Mouse (Mus musculus): ENCODE measurements around the gene Ubxn1. TPM values are rescaled to one million over a fixed set of nuclear protein-coding genes. Genes with fewer than 3 reads are reported as not detected.
"Not testable (repeated sequence)": the region's sequence is repeated elsewhere in the genome, so short reads cannot be mapped to it uniquely, and the experiment has no call there.

Ubxn1 gene
- polyA plus RNA-seq, 1 experiment from 2014 or later = 162 TPM

DNA sequence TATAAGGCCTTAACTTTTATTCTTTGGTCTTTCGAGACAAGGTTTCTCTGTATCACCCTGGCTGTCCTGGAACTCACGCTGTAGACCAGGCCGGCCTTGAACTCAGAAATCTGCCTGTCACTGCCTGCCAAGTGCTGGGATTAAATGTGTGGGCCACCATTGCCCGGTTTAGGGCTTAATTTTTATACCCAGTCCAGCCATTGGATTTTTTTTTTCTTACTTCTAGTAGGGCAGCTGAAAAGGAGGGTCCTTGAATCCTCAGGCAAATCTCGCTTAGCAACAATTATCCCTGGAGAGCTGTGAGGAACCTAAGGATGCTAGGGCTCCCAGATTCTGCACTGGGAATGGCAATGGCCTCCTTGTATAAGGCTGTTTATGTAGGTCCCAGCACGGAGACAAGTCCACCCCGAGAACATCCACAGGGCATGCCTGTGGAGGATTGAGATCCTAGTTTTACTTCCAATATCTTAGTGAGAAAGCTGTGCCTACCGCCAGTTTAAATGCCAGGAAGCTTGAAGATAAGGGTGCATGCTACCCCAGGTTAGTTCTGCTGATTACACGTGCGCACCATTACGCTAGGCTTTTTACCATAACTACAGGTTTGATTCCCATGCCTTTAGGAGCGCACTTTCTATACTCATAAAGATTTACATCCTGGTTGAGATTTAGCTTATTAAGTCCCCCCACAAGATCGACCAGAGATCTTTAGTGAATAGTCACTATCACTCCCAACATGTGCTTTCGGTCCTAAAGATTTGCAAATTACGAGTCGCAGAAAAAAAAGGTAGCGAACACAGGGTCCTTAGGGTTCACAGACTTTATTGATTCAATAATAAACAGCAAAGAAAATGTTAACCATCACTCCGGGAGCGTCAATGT is 16.5 kb downstream of the Ubxn1 start:
- H3K9me3 ChIP-seq (ENCODE audit: control insufficient read depth, low read depth, low read length) = no peaks in the 10 kb centered on the region
- peak overlapping the region; percentile 64 for H3K4me2 ChIP-seq (replicated peaks; ENCODE audit: low read depth, low read length)
- H3K27me3 ChIP-seq (ENCODE audit: control insufficient read depth, insufficient read depth, low read length) = no peaks in the 10 kb centered on the region
- peaks cover 9% of the 10 kb centered on the region for H3K36me3 ChIP-seq (ENCODE audit: control insufficient read depth, insufficient read depth, low read length)
- 0 out of 2 replicates have a peak, but pooled peaks cover 10% of the 10 kb centered on the region for H3K4me1 ChIP-seq (ENCODE audit: control insufficient read depth, insufficient read depth, low read length)
- H3K4me3 ChIP-seq (ENCODE audit: low read depth, low read length) = peak overlapping the region; percentile 59
- H3K9ac ChIP-seq (replicated peaks; ENCODE audit: low read depth, low read length) = peak overlapping the region; percentile 59
- WGBS = 13% methylated on average over 19 of the region's 19 CpGs
- peak overlapping the region; percentile 85 for H3K27ac ChIP-seq (ENCODE audit: low read length)
- ATAC-seq (ENCODE audit: insufficient number of reproducible peaks, insufficient read depth, low FRiP score, low read depth) = no peak

DNA sequence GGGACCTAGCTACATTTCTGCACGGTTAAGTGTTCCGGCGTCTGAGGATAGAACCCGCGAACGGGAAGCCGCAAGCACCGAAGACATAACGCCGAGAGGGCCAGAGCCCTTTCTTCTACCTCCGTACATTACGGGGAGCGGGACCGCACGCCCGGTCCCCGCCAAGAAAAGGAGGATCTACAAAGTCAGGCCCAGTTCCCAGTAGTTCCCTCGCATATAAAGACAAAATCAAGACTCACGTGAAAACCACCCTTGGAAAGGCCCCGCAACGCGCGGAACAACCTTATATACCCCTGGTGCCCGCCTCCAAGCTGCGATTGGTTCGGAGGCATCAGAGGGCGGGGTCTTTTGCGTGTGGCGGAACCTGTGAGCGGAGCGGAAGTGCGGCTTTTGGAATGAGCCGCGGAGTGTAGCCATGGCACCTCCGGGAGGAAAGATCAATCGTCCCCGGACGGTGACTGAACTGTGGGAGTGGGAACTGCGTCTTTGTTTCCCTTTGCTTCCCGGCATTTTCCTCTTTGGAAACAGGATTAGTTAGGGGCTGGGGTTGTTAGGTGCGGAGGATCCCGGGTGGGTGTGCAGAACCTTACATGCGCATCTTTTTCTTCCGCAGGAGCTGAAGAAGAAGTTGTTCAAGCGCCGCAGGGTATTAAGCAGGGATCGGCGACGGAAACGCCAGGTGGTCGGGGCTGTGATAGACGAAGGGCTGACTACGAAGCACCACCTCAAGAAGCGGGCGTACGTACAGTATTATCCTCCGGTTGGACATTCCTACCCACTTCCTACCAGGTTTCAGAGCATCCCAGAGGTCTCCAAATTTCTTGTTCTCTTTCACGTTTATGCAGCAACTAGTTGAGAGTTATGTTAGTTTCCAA is 17.5 kb downstream of the Ubxn1 start, which contains the start of the genes 1810009A15Rik and Gm49416:
Gene 1810009A15Rik (plus strand): TSS at position 343 of the 875 bp plus-strand sequence.
Gene Gm49416 (plus strand): TSS at position 416 of the 875 bp plus-strand sequence.
- H3K9me3 ChIP-seq (ENCODE audit: control insufficient read depth, low read depth, low read length) = no peaks in the 10 kb centered on the region
- H3K4me2 ChIP-seq (replicated peaks; ENCODE audit: low read depth, low read length) = peak within 1 kb of the TSS; percentile 76
- peak within 1 kb of the TSS; percentile 59 for H3K4me3 ChIP-seq (ENCODE audit: low read depth, low read length)
- H3K9ac ChIP-seq (replicated peaks; ENCODE audit: low read depth, low read length) = peak within 1 kb of the TSS; percentile 59
- H3K27me3 ChIP-seq (ENCODE audit: control insufficient read depth, insufficient read depth, low read length) = no peaks in the 10 kb centered on the region
- ATAC-seq (ENCODE audit: insufficient number of reproducible peaks, insufficient read depth, low FRiP score, low read depth) = peak; percentile 95
- H3K36me3 ChIP-seq (ENCODE audit: control insufficient read depth, insufficient read depth, low read length) = peaks cover 9% of the 10 kb centered on the region
- H3K27ac ChIP-seq (ENCODE audit: low read length) = peak within 1 kb of the TSS; percentile 89
- WGBS = under 1% methylated on average over 58 of the region's 58 CpGs
- H3K4me1 ChIP-seq (ENCODE audit: control insufficient read depth, insufficient read depth, low read length) = peaks cover 12% of the 10 kb centered on the region; the same call in 1 of the 2 replicates

DNA sequence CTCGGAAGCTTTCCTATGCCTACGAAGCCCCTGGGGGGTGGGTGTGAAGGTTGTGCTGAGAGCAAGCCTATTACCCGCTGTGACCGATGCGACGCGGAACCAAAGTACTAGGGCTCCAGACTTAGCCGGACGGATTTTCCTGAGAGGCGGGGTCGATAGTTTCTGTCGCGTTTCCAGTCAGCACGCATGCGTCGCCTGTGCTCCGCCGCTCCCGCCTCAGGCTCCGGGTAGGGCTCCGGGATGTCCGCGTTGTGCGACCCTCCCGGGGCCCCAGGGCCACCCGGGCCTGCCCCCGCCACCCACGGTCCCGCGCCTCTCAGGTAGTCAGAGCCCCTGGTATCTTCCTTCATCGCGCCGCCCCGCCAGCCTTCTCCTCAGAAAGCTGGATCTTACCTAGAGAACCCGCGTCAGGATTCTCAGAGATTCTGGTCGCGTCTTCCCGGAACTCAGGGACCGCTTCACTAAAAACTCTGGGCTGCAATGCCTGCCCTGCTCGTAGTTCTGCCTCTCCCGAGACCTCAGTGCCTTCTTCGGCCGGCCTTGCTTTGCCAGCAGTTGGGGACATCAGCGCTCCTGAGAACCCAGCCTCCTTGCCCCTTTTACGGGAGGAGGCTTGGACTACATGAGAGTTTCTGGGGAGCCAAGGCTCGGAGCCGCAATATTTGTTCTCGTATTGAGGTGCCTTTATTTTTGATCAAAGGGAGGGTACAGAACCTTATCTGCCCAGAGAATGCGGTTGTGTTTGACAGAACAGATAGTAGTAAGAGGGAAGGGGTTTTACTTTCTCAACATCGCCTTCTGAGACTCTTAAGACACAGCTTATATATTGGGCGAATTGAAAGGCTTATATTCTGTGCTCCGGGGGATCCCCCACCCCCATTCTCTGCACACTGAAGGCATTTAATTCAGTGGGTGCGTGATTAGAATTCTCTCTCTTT is 21.8 kb downstream of the Ubxn1 start, which contains the start of gene Ints5:
Gene Ints5 (plus strand): TSS at position 177 of the 938 bp plus-strand sequence.
- 2% methylated on average over 54 of the region's 54 CpGs for WGBS
- Histone ChIP-seq H3K9me3 (ENCODE audit: control insufficient read depth, low read depth, low read length) (no peaks in the 10 kb centered on the region), H3K4me2 (replicated peaks; ENCODE audit: low read depth, low read length) (peak within 1 kb of the TSS; percentile 80), H3K36me3 (ENCODE audit: control insufficient read depth, insufficient read depth, low read length) (peaks cover 28% of the 10 kb centered on the region), H3K27ac (ENCODE audit: low read length) (peak within 1 kb of the TSS; percentile 89), H3K27me3 (ENCODE audit: control insufficient read depth, insufficient read depth, low read length) (no peaks in the 10 kb centered on the region), H3K4me1 (ENCODE audit: control insufficient read depth, insufficient read depth, low read length) (peaks cover 18% of the 10 kb centered on the region), H3K4me3 (ENCODE audit: low read depth, low read length) (peak within 1 kb of the TSS; percentile 89), H3K9ac (replicated peaks; ENCODE audit: low read depth, low read length) (peak within 1 kb of the TSS; percentile 92)
- peak; percentile 68 for ATAC-seq (ENCODE audit: insufficient number of reproducible peaks, insufficient read depth, low FRiP score, low read depth)

DNA sequence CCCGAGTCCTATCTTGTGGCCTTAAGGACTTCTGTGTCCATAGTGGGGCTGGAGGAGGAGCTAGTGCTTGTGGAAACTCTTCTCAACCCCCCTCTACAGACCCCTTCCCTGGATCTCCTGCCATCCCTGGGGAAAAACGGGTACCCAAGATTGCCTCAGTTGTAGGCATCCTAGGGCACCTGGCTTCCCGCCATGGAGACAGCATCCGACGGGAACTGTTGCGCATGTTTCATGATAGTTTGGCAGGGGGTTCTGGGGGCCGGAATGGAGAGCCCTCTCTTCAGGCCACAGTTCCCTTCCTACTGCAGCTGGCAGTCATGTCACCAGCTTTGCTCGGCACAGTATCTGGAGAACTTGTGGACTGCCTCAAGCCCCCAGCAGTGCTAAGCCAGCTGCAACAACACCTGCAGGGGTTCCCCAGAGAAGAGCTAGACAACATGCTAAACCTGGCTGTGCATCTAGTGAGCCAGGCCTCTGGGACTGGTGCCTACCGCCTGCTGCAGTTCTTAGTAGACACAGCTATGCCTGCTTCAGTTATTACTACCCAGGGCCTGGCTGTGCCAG is 24.2 kb downstream of the Ubxn1 start:
- H3K4me1 ChIP-seq (ENCODE audit: control insufficient read depth, insufficient read depth, low read length) = peaks cover 20% of the 10 kb centered on the region
- 96% methylated on average over 9 of the region's 9 CpGs for WGBS
- no peak for ATAC-seq (ENCODE audit: insufficient number of reproducible peaks, insufficient read depth, low FRiP score, low read depth)
- no peak overlapping the region for H3K9ac ChIP-seq (replicated peaks; ENCODE audit: low read depth, low read length)
- no peak overlapping the region for H3K4me3 ChIP-seq (ENCODE audit: low read depth, low read length)
- H3K4me2 ChIP-seq (replicated peaks; ENCODE audit: low read depth, low read length) = no peak overlapping the region
- no peaks in the 10 kb centered on the region for H3K27me3 ChIP-seq (ENCODE audit: control insufficient read depth, insufficient read depth, low read length)
- no peak overlapping the region for H3K27ac ChIP-seq (ENCODE audit: low read length)
- H3K9me3 ChIP-seq (ENCODE audit: control insufficient read depth, low read depth, low read length) = no peaks in the 10 kb centered on the region
- peaks cover 28% of the 10 kb centered on the region for H3K36me3 ChIP-seq (ENCODE audit: control insufficient read depth, insufficient read depth, low read length)

DNA sequence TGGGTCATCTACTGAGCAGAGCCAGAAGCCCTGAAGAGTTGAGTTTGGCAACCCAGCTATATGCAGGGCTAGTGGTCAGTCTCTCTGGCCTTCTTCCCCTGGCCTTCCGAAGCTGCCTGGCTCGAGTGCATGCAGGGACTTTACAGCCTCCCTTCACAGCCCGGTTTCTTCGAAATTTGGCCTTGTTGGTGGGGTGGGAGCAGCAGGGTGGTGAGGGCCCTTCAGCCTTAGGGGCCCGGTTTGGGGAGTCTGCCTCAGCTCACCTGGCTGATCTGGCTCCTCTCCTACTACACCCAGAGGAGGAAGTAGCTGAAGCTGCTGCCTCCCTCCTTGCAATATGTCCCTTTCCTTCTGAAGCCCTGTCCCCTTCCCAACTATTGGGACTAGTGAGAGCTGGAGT is 24.9 kb downstream of the Ubxn1 start:
- H3K9ac ChIP-seq (replicated peaks; ENCODE audit: low read depth, low read length); H3K4me3 ChIP-seq (ENCODE audit: low read depth, low read length); H3K27me3 ChIP-seq (ENCODE audit: control insufficient read depth, insufficient read depth, low read length); H3K27ac ChIP-seq (ENCODE audit: low read length); ATAC-seq (ENCODE audit: insufficient number of reproducible peaks, insufficient read depth, low FRiP score, low read depth); H3K9me3 ChIP-seq (ENCODE audit: control insufficient read depth, low read depth, low read length); H3K4me2 ChIP-seq (replicated peaks; ENCODE audit: low read depth, low read length): not testable (repeated sequence)
- WGBS = 81% methylated on average over 5 of the region's 5 CpGs
- peaks cover 20% of the 10 kb centered on the region for H3K4me1 ChIP-seq (ENCODE audit: control insufficient read depth, insufficient read depth, low read length)
- H3K36me3 ChIP-seq (ENCODE audit: control insufficient read depth, insufficient read depth, low read length) = peaks cover 25% of the 10 kb centered on the region

DNA sequence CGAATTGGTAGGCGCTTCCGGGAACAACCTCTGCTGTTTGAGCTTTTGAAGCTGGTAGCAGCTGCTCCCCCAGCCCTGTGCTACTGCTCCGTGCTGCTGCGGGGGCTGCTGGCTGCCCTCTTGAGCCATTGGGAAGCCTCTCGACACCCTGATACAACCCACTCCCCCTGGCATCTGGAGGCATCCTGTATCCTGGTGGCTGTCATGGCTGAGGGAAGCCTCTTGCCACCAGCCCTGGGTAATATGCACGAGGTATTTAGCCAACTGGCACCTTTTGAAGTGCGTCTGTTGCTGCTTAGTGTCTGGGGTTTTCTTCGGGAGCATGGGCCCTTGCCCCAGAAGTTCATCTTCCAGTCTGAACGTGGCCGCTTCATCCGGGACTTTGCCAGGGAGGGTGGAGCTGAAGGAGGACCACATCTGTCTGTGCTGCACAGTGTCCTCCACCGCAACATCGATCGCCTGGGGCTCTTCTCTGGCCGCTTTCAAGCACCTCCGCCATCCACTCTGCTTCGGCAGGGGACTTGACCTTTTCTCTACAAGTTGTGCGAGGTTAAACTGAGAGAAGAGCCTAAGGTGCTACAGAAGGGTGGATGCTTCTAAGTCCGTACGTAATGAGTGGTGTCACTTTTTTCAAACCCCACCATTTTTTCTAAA is 26.0 kb downstream of the Ubxn1 start:
- Histone ChIP-seq H3K4me3 (ENCODE audit: low read depth, low read length) (peak overlapping the region; percentile 99; the same call in 1 of the 2 replicates), H3K27ac (ENCODE audit: low read length) (peak overlapping the region; percentile 87), H3K4me1 (ENCODE audit: control insufficient read depth, insufficient read depth, low read length) (peaks cover 20% of the 10 kb centered on the region), H3K4me2 (replicated peaks; ENCODE audit: low read depth, low read length) (peak overlapping the region; percentile 50), H3K9ac (replicated peaks; ENCODE audit: low read depth, low read length) (peak overlapping the region; percentile 42; the same call in 1 of the 2 replicates), H3K36me3 (ENCODE audit: control insufficient read depth, insufficient read depth, low read length) (peaks cover 21% of the 10 kb centered on the region)
- 22% methylated on average over 21 of the region's 21 CpGs for WGBS
- H3K27me3 ChIP-seq (ENCODE audit: control insufficient read depth, insufficient read depth, low read length); H3K9me3 ChIP-seq (ENCODE audit: control insufficient read depth, low read depth, low read length): not testable (repeated sequence)
- peak; percentile 28; the same call in 1 of the 2 replicates for ATAC-seq (ENCODE audit: insufficient number of reproducible peaks, insufficient read depth, low FRiP score, low read depth)

DNA sequence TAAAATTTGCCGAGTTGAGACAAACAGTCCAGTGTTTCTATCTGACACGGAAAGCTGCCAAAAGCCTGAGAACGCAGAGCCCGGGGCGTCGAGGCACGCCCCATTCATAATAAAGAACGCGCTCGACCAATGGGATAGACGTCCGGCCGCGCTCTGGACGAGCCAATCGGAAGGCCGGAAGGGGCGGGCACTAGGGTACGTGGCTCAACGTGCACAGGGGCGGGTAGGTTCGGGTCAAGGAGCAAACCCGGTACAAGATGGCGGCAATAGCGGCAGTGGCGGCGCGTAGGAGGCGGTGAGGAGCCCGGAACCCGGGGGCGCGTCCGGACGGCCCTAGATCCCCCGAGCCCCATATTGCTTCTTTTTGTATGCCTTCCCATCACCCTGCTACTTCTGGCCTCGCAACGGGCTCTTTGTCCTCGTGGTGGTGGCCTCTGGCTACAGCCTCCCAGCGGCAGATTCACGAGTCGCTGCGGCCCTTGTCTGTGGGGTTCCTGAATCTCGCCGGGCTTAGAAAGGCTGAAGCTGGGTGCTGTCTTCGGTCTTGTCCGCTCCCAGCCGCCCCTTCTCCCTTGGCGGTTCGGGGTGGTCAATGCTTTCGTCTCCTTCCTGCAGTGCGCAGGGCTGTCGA is 26.7 kb downstream of the Ubxn1 start, which contains the start of gene Ganab:
Gene Ganab (plus strand): TSS at position 207 of the 631 bp plus-strand sequence.
- Histone ChIP-seq H3K4me3 (ENCODE audit: low read depth, low read length) (peak within 1 kb of the TSS; percentile 99), H3K4me2 (replicated peaks; ENCODE audit: low read depth, low read length) (peak within 1 kb of the TSS; percentile 87), H3K36me3 (ENCODE audit: control insufficient read depth, insufficient read depth, low read length) (peaks cover 24% of the 10 kb centered on the region), H3K27ac (ENCODE audit: low read length) (peak within 1 kb of the TSS; percentile 87), H3K4me1 (ENCODE audit: control insufficient read depth, insufficient read depth, low read length) (peaks cover 20% of the 10 kb centered on the region), H3K9me3 (ENCODE audit: control insufficient read depth, low read depth, low read length) (no peaks in the 10 kb centered on the region), H3K27me3 (ENCODE audit: control insufficient read depth, insufficient read depth, low read length) (no peaks in the 10 kb centered on the region), H3K9ac (replicated peaks; ENCODE audit: low read depth, low read length) (peak within 1 kb of the TSS; percentile 95)
- peak; percentile 99 for ATAC-seq (ENCODE audit: insufficient number of reproducible peaks, insufficient read depth, low FRiP score, low read depth)
- under 1% methylated on average over 53 of the region's 53 CpGs for WGBS
